Mouse (Mus musculus): ENCODE results near the gene Tmsb15a.

- TF ChIP-seq CTCF (IDR thresholded peaks at IDR 0.05), result no peak
- TF ChIP-seq EP300 (IDR thresholded peaks at IDR 0.05), result no peak
These were observed 37.3 kb downstream of the Tmsb15a start for GRCm38 (mm10) chrX:135687802-135688201.

Data from lung, postnatal 0 days (tissue).